Mouse (Mus musculus) heart, embryonic 12.5 days (tissue): ENCODE measurements around the gene Tnr. TPM values are rescaled to one million over a fixed set of nuclear protein-coding genes. Genes with fewer than 3 reads are reported as not detected.

Source experiments
- ATAC-seq: fragments of 200-750 bp; cut with Nextera tagmentation; 2 replicates; pipeline ENCODE4 v1.8.0; 2017; ENCODE audit warnings: moderate TSS enrichment, moderate library complexity; ENCODE audit not compliant: insufficient number of reproducible peaks, low FRiP score
- H3K27ac ChIP-seq: fragments of 300-500 bp; sonication (generic); 2 replicates; pipeline ENCODE4 v1.5.1; 2016; ENCODE audit warnings: mild to moderate bottlenecking, moderate library complexity; ENCODE audit not compliant: poor library complexity, severe bottlenecking
- H3K27me3 ChIP-seq: fragments of 300-500 bp; sonication (generic); replicated peaks from 2 replicates; pipeline ENCODE4 v1.6.1; 2016; ENCODE audit warnings: mild to moderate bottlenecking, moderate library complexity
- H3K36me3 ChIP-seq: fragments of 300-500 bp; sonication (generic); 2 replicates; pipeline ENCODE4 v1.6.1; 2016; ENCODE audit warnings: mild to moderate bottlenecking, moderate library complexity
- H3K4me1 ChIP-seq: fragments of 300-500 bp; sonication (generic); replicated peaks from 2 replicates; pipeline ENCODE4 v1.6.1; 2016; ENCODE audit warnings: mild to moderate bottlenecking
- H3K4me2 ChIP-seq: fragments of 300-500 bp; sonication (generic); 2 replicates; pipeline ENCODE4 v1.6.1; 2016; ENCODE audit warnings: mild to moderate bottlenecking, moderate library complexity
- H3K4me3 ChIP-seq: fragments of 300-500 bp; sonication (generic); 2 replicates; pipeline ENCODE4 v1.5.1; 2016; ENCODE audit warnings: mild to moderate bottlenecking
- H3K9ac ChIP-seq: fragments of 300-500 bp; sonication (generic); 2 replicates; pipeline ENCODE4 v1.6.1; 2016; ENCODE audit warnings: mild to moderate bottlenecking, moderate library complexity
- H3K9me3 ChIP-seq: fragments of 300-500 bp; sonication (generic); replicated peaks from 2 replicates; pipeline ENCODE4 v1.6.1; 2016; ENCODE audit warnings: mild to moderate bottlenecking, moderate library complexity
- WGBS: fragments of 180-500 bp; shearing (Covaris S2); methylation state at CpG from one replicate; pipeline ENCODE4 v1.1.7; 2016; 5-methylcytosine and 5-hydroxymethylcytosine counted together
- polyA plus RNA-seq: library from polyadenylated mRNA; unstranded; fragments of >200 nt; fragmentation: Nextera tagmentation; extraction: Ambion mirVana; gene quantifications from 2 replicates; pipeline ENCODE4 v1.2.1, GENCODE M21; 2016

The Tnr gene
- polyA plus RNA-seq, 1 experiment from 2014 or later: not detected

DNA sequence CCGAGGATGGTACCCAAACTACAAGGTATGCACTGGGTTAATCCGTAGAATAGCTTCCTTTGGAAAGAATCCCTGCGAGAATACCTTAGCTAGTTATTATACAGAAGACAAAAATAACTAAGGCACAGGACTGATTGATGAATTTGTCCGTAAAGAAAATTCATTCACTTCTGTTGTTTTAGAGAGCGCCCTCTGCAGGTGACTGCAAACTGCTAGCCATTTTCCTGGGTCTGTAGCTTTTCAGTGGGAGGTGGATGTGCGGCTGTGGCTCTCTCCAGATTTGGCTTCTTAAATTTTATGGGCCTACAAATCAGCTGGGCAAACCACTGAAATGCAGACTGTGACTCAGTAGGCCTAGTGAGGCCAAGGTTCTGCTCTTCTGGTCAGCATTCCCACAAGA is 42.5 kb downstream of the Tnr start:
- no peak overlapping the region for H3K27ac ChIP-seq
- H3K4me1 ChIP-seq: peaks cover 4% of the 10 kb centered on the region; the same call in 1 of the 2 replicates
- no peaks in the 10 kb centered on the region for H3K9me3 ChIP-seq
- WGBS: 75% methylated on average over 6 of the region's 6 CpGs
- no peaks in the 10 kb centered on the region for H3K36me3 ChIP-seq
- no peak overlapping the region for H3K9ac ChIP-seq
- ATAC-seq: no peak
- no peak overlapping the region for H3K4me3 ChIP-seq
- no peaks in the 10 kb centered on the region for H3K27me3 ChIP-seq
- H3K4me2 ChIP-seq: no peak overlapping the region

DNA sequence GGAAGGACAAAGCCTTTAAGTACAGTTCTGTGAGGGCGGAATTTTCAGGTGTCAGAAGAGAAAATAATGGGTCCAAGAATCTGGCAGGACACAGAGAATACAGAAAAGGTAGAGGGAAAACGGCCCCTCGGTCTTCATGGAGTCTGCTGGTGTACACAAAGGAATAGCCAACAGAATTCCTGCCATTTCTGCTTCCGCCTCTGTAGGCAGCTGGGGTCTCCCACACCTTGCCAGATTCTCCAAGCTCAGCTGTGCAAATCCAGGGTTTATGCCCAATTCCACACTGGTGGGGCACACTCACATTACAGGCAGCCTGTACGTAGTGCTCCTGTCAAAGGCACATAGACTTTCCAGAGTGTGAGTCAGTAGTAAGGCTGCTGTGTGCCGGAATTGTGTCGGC is 43.6 kb downstream of the Tnr start:
- no peak for ATAC-seq

DNA sequence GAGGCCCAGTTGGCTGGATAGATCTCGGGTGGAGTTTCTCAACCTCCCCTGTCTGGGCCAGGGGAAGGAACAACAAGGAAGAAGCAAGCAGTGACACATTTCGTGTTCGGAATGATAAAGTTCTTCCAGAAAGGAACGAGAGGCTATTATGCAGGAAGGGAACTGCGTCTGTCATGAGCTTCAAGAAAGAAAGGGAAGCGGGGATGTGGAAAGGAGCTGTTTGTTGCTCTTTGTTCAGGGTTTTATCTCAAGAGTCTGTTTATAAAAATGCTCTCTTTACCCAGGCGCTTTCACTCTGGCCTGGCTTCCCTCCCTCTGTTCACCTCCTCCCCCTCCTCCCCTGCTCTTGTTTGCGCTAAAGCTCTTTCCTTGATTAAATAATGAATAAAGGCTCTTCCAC is 46.7 kb downstream of the Tnr start:
- Histone ChIP-seq H3K27me3 (no peaks in the 10 kb centered on the region), H3K4me2 (peak overlapping the region; percentile 18; the same call in 1 of the 2 replicates), H3K36me3 (no peaks in the 10 kb centered on the region), H3K9me3 (no peaks in the 10 kb centered on the region), H3K4me3 (no peak overlapping the region), H3K4me1 (peaks cover 4% of the 10 kb centered on the region; the same call in 1 of the 2 replicates), H3K27ac (no peak overlapping the region), H3K9ac (no peak overlapping the region)
- ATAC-seq: peak; percentile 45; the same call in 1 of the 2 replicates
- WGBS: 24% methylated on average over 8 of the region's 8 CpGs

More for the DNA sequence above, 43.6 kb downstream of the Tnr start:
- no peaks in the 10 kb centered on the region for H3K27me3 ChIP-seq
- no peak overlapping the region for H3K27ac ChIP-seq
- no peaks in the 10 kb centered on the region for H3K9me3 ChIP-seq
- H3K4me3 ChIP-seq: no peak overlapping the region
- 80% methylated on average over 7 of the region's 7 CpGs for WGBS
- no peak overlapping the region for H3K4me2 ChIP-seq
- peaks cover 4% of the 10 kb centered on the region; the same call in 1 of the 2 replicates for H3K4me1 ChIP-seq
- no peak overlapping the region for H3K9ac ChIP-seq
- H3K36me3 ChIP-seq: no peaks in the 10 kb centered on the region

GRCm38 (mm10) chr1:159570831-159571230 is 47.3 kb downstream of the Tnr start:
- Histone ChIP-seq H3K36me3 (no peaks in the 10 kb centered on the region), H3K27me3 (no peaks in the 10 kb centered on the region), H3K9ac (no peak overlapping the region), H3K27ac (no peak overlapping the region), H3K4me1 (peaks cover 4% of the 10 kb centered on the region; the same call in 1 of the 2 replicates), H3K9me3 (no peaks in the 10 kb centered on the region), H3K4me3 (no peak overlapping the region), H3K4me2 (no peak overlapping the region)
- no peak for ATAC-seq
- whole genome bisulfite sequencing: 60% methylated on average over 2 of the region's 2 CpGs

- Histone ChIP-seq H3K4me2 (no peak overlapping the region), H3K4me1 (peaks cover 4% of the 10 kb centered on the region; the same call in 1 of the 2 replicates), H3K4me3 (no peak overlapping the region), H3K9ac (no peak overlapping the region), H3K36me3 (no peaks in the 10 kb centered on the region), H3K27ac (no peak overlapping the region), H3K9me3 (no peaks in the 10 kb centered on the region), H3K27me3 (no peaks in the 10 kb centered on the region)
- 85% methylated on average over 3 of the region's 3 CpGs for WGBS
- no peak for ATAC-seq
Observed at GRCm38 (mm10) chr1:159571951-159572350, 48.4 kb downstream of the Tnr start.

GRCm38 (mm10) chr1:159573116-159573515 is 49.5 kb downstream of the Tnr start:
- 74% methylated on average over 2 of the region's 2 CpGs for WGBS
- Histone ChIP-seq H3K4me1 (peaks cover 4% of the 10 kb centered on the region; the same call in 1 of the 2 replicates), H3K4me3 (no peak overlapping the region), H3K27me3 (0 out of 2 replicates have a peak, but pooled peaks cover 4% of the 10 kb centered on the region), H3K9ac (no peak overlapping the region), H3K36me3 (no peaks in the 10 kb centered on the region), H3K4me2 (no peak overlapping the region), H3K9me3 (no peaks in the 10 kb centered on the region), H3K27ac (no peak overlapping the region)
- ATAC-seq: no peak

- H3K4me2 ChIP-seq: no peak overlapping the region
- ATAC-seq: no peak
- 62% methylated on average over 5 of the region's 5 CpGs for WGBS
Observed at GRCm38 (mm10) chr1:159574661-159575060, 51.1 kb downstream of the Tnr start.

DNA sequence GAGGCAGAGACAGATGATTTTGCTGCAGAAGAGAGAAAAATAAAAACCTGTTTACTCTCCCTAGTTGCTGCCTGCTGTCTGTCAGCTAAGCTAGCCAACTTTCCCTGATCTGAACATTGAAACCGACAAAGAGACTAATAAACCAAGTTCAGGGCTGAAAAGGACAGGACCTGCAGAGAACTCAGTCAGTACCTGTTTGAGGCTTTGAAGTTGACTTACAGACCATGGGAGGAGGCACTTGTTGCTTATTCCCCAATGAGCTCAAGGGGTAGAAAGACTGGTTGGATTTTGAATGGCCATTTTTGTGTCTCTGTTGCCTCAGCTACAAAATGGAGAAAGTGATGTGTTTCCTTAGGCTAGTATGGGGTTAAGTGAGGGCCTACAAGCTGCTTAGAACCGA is 52.7 kb downstream of the Tnr start:
- Histone ChIP-seq H3K36me3 (no peaks in the 10 kb centered on the region), H3K4me3 (no peak overlapping the region), H3K4me2 (no peak overlapping the region), H3K27ac (no peak overlapping the region), H3K9ac (no peak overlapping the region), H3K4me1 (no peaks in the 10 kb centered on the region), H3K27me3 (peaks cover 12% of the 10 kb centered on the region; the same call in 1 of the 2 replicates), H3K9me3 (no peaks in the 10 kb centered on the region)
- WGBS: 62% methylated on average over 2 of the region's 2 CpGs
- no peak for ATAC-seq

More at GRCm38 (mm10) chr1:159574661-159575060, 51.1 kb downstream of the Tnr start:
- Histone ChIP-seq H3K9ac (no peak overlapping the region), H3K4me1 (no peaks in the 10 kb centered on the region; the same call in 1 of the 2 replicates), H3K36me3 (no peaks in the 10 kb centered on the region), H3K9me3 (no peaks in the 10 kb centered on the region), H3K27ac (no peak overlapping the region), H3K4me3 (no peak overlapping the region), H3K27me3 (peaks cover 12% of the 10 kb centered on the region; the same call in 1 of the 2 replicates)

- H3K4me1 ChIP-seq: no peaks in the 10 kb centered on the region
- 37% methylated on average over 3 of the region's 3 CpGs for WGBS
- peaks cover 12% of the 10 kb centered on the region; the same call in 1 of the 2 replicates for H3K27me3 ChIP-seq
- no peaks in the 10 kb centered on the region for H3K36me3 ChIP-seq
- no peaks in the 10 kb centered on the region for H3K9me3 ChIP-seq
- no peak overlapping the region for H3K4me3 ChIP-seq
- H3K4me2 ChIP-seq: no peak overlapping the region
- no peak for ATAC-seq
- H3K27ac ChIP-seq: no peak overlapping the region
- H3K9ac ChIP-seq: no peak overlapping the region
Observed at GRCm38 (mm10) chr1:159578391-159578790, 54.8 kb downstream of the Tnr start.

DNA sequence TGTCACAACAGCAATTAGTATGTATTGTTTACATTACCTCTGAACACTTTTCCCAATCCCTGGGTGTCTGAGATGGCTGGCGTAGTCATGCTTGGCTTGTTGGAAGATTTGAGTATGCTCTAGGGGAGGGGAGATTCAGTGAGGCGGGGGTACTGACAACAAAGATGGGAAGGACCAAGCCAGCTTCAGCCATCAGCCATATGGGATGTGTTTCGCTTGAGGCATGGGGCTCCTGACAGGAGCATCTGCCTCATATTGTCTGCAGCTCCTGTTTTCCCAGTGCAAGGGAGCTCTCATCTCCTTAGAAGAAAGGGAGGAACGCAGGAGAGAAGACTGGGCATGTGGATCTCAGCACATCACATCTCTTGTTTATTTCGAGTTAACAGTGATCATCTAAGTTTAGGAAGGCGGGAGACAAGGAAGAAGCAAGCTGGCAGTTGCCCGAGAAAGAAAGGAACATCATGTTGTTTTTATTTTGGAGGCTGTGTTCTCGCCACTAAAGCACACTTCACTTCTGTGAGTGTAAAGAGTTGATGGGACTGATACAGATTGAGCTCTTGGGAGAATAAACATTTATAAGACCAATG is 56.9 kb downstream of the Tnr start:
- H3K27me3 ChIP-seq: peaks cover 12% of the 10 kb centered on the region; the same call in 1 of the 2 replicates
- WGBS: 69% methylated on average over 8 of the region's 8 CpGs
- no peak for ATAC-seq

GRCm38 (mm10) chr1:159583877-159584276 is 60.3 kb downstream of the Tnr start:
- Histone ChIP-seq H3K27ac (no peak overlapping the region), H3K27me3 (peaks cover 5% of the 10 kb centered on the region; the same call in 1 of the 2 replicates), H3K36me3 (no peaks in the 10 kb centered on the region), H3K9me3 (no peaks in the 10 kb centered on the region), H3K9ac (no peak overlapping the region), H3K4me1 (0 out of 2 replicates have a peak, but pooled peaks cover 5% of the 10 kb centered on the region), H3K4me2 (no peak overlapping the region), H3K4me3 (no peak overlapping the region)
- ATAC-seq: no peak
- 66% methylated on average over 4 of the region's 4 CpGs for WGBS

More for the DNA sequence above, 56.9 kb downstream of the Tnr start:
- no peak overlapping the region for H3K27ac ChIP-seq
- H3K36me3 ChIP-seq: no peaks in the 10 kb centered on the region
- no peak overlapping the region for H3K4me2 ChIP-seq
- H3K9me3 ChIP-seq: no peaks in the 10 kb centered on the region
- H3K4me1 ChIP-seq: 0 out of 2 replicates have a peak, but pooled peaks cover 5% of the 10 kb centered on the region
- H3K4me3 ChIP-seq: no peak overlapping the region
- no peak overlapping the region for H3K9ac ChIP-seq
